Mouse (Mus musculus) left cerebral cortex, adult 2 months (tissue): ENCODE results near the gene Tspan2. TPM values are rescaled to one million over a fixed set of nuclear protein-coding genes. Genes with fewer than 3 reads are reported as not detected.

Experiments used
- DNase-seq, 2 experiments: peaks; one replicate each; pipeline ENCODE4 v3.0.0; 2021 to 2022; ENCODE audit warnings: low spot score in 2 of 2, mixed read lengths in 1 of 2; ENCODE audit errors: extremely low spot score in 1 of 2
- H3K27ac ChIP-seq: fragments of 200-600 bp; 2 replicates; pipeline ENCODE4 v1.8.1; 2022
- H3K4me3 ChIP-seq: fragments of 200-600 bp; 2 replicates; pipeline ENCODE4 v1.8.1; 2022
- CTCF ChIP-seq: fragments of 200-600 bp; IDR thresholded peaks from 2 replicates; pipeline ENCODE4 v1.8.1; 2022; ENCODE audit warnings: antibody characterized with exemption, mild to moderate bottlenecking, moderate library complexity
- intact Hi-C: fragments of 180-260 bp; cut with DNase I; formaldehyde crosslinking; loops from one replicate; pipeline ENCODE4 v1.15.1; 2025
- total RNA-seq, 2 experiments: library from RNA; stranded (reverse); gene quantifications; 2 replicates each; pipeline ENCODE4 v1.2.3; 2021

The Tspan2 gene
- total RNA-seq, 2 experiments from 2014 or later, result 50.5 to 51.8 TPM

GRCm38 (mm10) chr3:102842386-102842785 is 108.1 kb downstream of the Tspan2 start:
- peak; percentile 7 for TF ChIP-seq CTCF
- DNase-seq, result no peak
- intact Hi-C loops, result no loop called here
- Histone ChIP-seq H3K27ac (no peak overlapping the region), H3K4me3 (no peak overlapping the region)

GRCm38 (mm10) chr3:102848661-102849060 is 114.3 kb downstream of the Tspan2 start:
- Histone ChIP-seq H3K27ac (no peak overlapping the region), H3K4me3 (no peak overlapping the region)
- intact Hi-C loops, result no loop called here
- DNase-seq, result no peak
- no peak for TF ChIP-seq CTCF

Other genes starting within 250 kb of the Tspan2 start
- not detected for gene Tshb, start 48.2 kb downstream of the Tspan2 start, total RNA-seq
- gene Sycp1, start 201.6 kb downstream of the Tspan2 start, total RNA-seq, result not detected
- not detected for gene Nr1h5, start 229.6 kb downstream of the Tspan2 start, total RNA-seq